Mouse (Mus musculus) urinary bladder, postnatal 4 days (tissue): ENCODE results near the gene Ankrd2.

Source experiments
- DNase-seq, 2 experiments: peaks; one replicate each; pipeline ENCODE4 v3.0.0; 2021 to 2022; ENCODE audit warnings: low spot score in 2 of 2

Ankrd2 gene

GRCm38 (mm10) chr19:42015001-42015400 is 20.8 kb upstream of the Ankrd2 start:
- no peak for DNase-seq

DNA sequence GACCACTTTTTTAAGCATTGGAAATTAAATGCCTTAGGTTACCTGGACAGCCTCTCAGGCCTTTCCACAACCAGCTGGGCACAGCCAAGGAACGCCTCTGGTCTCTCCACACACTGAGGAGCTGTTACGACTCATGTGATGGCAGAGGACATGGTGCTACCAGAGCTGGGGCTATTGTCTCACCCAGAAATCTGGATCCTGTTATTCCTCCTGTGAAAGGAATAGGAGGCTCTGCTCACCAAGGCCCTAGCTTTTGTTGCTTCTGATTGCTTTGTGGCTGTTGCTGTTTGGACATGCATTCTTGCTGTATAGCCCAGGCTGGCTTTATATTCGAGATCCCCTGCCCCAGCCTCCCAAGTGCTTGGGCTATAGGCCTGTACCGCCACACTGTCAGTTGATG is 19.5 kb upstream of the Ankrd2 start:
- DNase-seq = no peak

DNA sequence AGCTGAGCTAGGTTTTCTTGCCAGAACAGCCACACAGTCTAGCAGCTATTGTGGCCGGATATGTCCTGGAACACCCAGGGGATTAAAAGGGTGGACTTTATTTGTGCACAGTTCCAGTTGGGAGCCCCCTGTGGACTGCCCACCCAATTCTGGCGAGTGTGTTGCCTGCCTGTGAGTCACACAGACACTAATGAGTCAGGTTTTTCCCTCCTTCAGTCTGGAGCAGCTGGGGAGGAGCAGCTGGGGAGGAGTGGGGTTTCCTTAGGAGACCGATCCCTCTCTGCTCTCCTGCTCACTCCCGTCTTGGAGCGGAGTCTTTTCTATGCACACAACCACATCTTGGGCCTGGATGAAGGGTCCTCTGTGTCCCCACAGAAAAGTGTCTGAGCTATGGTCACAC is 19.0 kb upstream of the Ankrd2 start:
- no peak for DNase-seq

- peak in 1 of 2 experiments; percentile 51 for DNase-seq
These were observed 18.2 kb upstream of the Ankrd2 start for GRCm38 (mm10) chr19:42017399-42018247.

DNA sequence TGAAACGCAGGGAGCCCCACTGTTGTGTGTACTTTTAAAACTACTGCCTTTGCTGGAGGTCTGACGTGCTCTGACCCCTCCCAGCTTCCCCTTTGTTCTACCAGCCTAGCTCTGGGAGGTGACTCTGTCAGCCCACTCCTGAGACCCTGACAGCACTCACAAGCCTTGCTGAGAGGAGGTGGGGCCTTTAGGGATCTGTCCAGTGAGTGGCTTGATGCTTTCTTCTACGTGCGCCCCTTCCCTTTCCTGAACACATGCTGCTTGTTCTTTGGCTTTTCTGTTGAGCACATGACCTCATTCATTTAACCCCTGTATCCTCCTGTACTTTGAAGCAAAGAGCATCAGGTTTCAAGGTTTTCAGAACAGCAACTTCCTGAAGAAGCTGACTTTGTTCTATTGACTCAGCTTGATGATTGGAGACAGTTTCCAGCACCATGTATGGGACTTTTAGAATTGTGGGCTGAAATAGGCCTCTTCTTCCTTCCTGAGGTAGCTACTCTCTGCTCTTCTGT is 16.7 kb upstream of the Ankrd2 start:
- DNase-seq = no peak

GRCm38 (mm10) chr19:42021681-42022541 is 13.9 kb upstream of the Ankrd2 start:
- DNase-seq = peak in 1 of 2 experiments; percentile 51

DNA sequence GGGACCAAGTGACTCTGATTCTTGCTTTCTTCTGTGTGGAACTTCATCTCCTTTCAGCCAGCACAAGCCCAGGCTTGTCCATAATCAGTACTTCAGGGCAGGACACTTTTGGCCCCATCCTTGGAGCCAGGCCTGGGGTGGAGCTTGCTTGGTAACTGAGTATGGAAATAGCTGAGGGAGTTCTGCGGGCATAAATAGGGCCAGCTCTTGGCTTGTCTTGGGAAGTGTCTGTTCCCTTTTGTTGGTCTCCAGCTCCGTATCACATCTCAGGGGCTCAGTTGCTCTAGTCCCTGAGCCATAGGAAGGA is 13.3 kb upstream of the Ankrd2 start:
- peak in 1 of 2 experiments; percentile 30 for DNase-seq

DNA sequence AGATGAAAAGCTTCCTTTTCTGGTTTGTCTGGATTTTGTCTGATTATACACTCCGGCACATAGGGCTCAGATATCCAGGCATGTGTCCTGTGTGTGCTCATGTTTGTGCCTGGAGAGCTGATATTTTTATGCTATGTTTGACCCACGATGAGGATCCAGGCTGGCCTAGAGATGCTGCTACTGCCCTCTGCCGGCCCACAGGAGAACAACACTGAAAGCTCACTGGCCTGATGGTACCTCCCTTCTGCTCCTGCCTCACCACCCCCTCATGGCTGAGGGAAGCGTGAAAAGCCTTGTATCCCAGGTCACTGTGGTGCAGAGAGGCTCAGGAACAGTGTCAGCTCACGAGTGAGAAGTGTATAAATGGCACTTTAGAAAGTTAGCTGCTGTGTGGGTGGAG is 9.6 kb upstream of the Ankrd2 start:
- DNase-seq = peak; percentile 69 to 82

GRCm38 (mm10) chr19:42031112-42031511 is 4.7 kb upstream of the Ankrd2 start:
- no peak for DNase-seq

- DNase-seq = no peak
These were observed 2.2 kb upstream of the Ankrd2 start for GRCm38 (mm10) chr19:42033611-42034010.

DNA sequence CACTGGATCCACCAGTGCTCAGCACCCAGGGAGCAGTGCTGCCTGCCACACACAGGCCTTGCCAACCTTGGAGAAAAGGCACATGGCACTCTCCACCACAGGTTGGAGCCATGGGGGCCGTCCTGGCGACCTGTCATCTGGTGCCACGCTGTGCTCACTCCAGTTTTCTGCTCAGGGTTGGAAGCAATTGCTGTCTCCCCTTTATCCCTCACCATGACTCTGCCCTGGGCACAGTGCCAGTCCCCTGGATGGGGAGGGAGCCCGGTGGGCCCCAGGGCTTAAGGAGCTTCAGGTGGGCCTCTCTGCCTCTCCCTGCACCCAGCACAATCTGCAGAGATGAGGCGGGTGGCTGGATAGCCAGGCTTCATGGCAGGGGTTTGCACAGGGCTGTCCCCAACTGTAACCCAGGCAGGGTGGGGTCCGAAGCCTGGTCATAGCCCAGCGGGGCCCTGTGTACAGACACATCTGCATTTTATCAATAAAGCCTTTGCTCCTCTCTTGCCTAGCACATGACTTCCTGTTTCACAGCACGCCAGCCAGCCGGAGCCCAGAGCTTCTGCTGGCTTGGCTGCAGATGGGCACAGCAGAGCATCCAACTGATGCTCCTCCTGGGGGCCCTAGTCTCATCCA is 1.5 kb upstream of the Ankrd2 start:
- no peak for DNase-seq

DNA sequence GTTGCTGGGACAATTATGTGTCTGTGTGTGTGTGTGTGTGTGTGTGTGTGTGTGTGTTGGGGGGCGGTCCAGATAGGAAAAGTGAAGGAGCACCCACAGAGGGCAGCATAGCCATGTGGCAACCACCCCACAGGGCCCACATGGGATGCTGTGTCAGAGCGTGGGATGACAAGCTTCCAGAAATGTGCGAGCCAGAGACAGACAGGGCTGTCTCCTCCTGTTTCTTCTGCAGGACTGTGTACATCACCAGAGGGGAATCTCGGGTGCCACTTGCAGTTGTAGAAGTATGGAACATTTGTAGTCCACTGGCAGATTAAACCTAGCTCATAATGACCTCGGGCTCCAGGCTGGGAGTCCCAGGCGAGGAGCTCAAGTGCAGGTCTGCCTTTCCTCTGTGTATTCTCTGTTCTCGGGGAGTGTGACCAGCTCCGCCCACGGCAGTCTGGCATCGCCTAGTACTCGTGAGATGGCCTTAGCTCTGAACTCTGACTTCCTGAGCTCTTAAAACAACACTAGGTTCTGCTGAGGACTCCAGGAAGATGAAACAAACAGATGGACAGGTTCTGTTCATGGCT is 832 bp upstream of the Ankrd2 start:
- DNase-seq = no peak

DNA sequence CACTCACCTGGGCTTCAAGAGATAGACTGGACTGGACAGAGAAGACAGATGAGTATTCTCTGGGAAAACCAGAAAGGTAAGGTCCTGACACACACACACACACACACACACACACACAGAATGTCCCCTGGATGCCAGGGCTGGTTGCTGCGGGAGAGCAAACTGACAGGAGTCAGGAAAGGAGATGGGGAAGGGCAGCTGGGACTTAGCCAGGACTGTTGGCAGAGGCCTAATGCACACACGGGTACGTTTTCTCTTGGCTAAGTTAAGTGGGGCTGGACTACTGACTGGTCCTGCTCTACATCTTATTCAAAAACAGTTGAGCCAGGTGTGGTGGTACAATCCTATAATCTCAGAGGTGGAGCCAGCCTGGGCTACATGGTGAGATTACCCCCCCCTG is 557 bp downstream of the Ankrd2 start:
- no peak for DNase-seq

GRCm38 (mm10) chr19:42037167-42037702 is 1.4 kb downstream of the Ankrd2 start:
- DNase-seq = no peak

GRCm38 (mm10) chr19:42038310-42038709 is 2.5 kb downstream of the Ankrd2 start:
- no peak for DNase-seq

DNA sequence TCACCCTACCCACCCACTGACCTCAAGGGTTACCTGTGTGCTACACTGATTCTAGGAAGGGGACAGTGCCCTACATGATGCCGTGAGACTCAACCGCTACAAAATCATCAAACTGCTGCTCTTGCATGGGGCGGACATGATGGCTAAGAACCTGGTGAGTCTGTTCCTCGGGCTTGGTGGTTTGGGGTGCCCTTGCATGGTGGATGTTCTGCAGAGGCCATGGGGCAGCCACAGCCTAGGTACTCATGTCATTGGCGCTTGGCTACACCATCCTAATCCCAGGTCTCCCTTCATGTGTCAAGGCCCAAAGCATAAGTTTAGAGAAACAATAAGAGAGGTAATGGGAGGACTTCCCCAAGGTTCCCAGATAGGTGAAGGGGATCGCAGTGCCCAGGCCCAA is 8.2 kb downstream of the Ankrd2 start:
- DNase-seq = no peak

DNA sequence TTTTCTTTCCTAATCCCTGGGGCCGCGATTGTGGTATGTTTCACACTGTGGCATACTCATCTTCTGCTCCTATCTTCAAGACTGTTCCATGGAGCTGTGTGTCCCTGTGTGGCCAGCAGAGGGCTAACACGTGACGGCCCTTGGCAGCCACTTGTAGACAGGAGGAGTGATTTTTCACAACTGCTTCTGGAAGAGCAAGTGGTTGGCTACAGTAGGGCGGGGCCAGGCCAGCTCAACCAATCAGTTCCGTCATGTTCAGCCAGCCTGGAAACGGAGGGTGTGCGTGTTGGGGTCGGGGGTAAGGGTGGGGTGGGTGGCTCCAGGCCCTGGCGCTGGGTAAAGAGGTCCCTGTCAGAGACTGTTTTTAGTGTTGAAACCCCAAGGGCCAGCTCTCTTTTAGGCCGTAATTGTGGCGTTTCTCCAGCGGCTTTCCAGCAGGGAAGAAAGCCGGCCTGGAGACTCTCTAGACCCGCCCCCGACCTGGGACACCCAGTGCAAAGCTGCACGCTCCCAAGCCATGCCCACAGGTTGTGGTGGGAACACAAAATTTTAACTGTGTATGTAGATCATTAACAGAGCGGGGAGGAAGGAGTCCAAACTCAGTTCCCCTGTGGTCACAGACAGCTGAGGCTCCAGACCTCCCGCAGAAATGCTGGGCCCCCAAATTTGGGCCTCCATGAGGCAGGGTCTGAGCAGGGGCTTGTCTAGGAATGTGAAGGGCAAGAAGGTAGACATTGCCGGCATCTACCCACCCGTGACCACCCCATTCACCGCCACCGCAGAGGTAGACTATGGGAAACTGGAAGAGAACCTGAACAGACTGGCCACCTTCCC is 9.7 kb downstream of the Ankrd2 start, which contains the start of gene Hoga1:
TSS of gene Hoga1 (plus strand) at position 342 of the 834 bp plus-strand sequence.
- DNase-seq = peak; percentile 73 to 81

- no peak for DNase-seq
These were observed 14.5 kb downstream of the Ankrd2 start for GRCm38 (mm10) chr19:42050251-42050650.

GRCm38 (mm10) chr19:42051351-42051750 is 15.6 kb downstream of the Ankrd2 start:
- no peak for DNase-seq

GRCm38 (mm10) chr19:42051948-42052347 is 16.1 kb downstream of the Ankrd2 start, which contains the start of gene 4933411K16Rik:
TSS of gene 4933411K16Rik (plus strand) at chr19:42052248.
- no peak for DNase-seq
